ENCODE assay signal across 7 mouse cellular contexts in genomic region chr5:137532131-137532807, GRCm38 (mm10). TPM values are rescaled to one million over a fixed set of nuclear protein-coding genes. Genes with fewer than 3 reads are reported as not detected.
A peak's percentile ranks its signal among the peaks of the same experiment; 100 is the strongest.
DNase-seq lines count a peak whose midpoint lies in the region; ATAC-seq and TF ChIP-seq lines count a peak whose summit lies in the region.

No protein-coding gene starts in this region.

- peaks cover 5% of the 10 kb centered on the region; the same call in 1 of the 2 replicates for H3K4me1 ChIP-seq in lung, embryonic 14.5 days (ENCODE audit: insufficient read depth)
- H3K4me1 ChIP-seq in bone marrow, adult 2 months (ENCODE audit: control insufficient read depth, insufficient read depth, low read length), result no peaks in the 10 kb centered on the region; the same call in 1 of the 2 replicates
- peaks cover 8% of the 10 kb centered on the region; the same call in 1 of the 2 replicates for H3K4me1 ChIP-seq in embryonic fibroblast, embryonic 13.5 days (ENCODE audit: control insufficient read depth, insufficient read depth, low read length)
- H3K4me1 ChIP-seq in intestine, embryonic 15.5 days (replicated peaks), result peaks cover 23% of the 10 kb centered on the region
- peaks cover 35% of the 10 kb centered on the region for H3K4me1 ChIP-seq in midbrain, embryonic 12.5 days

- H3K4me3 ChIP-seq in lung, embryonic 14.5 days (ENCODE audit: low read depth, low read length), result peak overlapping the region; percentile 83
- peak overlapping the region; percentile 75 for H3K4me3 ChIP-seq in bone marrow, adult 2 months (replicated peaks; ENCODE audit: control insufficient read depth, low read depth, low read length)
- peak overlapping the region; percentile 97 for H3K4me3 ChIP-seq in embryonic fibroblast, embryonic 13.5 days (ENCODE audit: insufficient read depth, low read length)
- H3K4me3 ChIP-seq in intestine, embryonic 15.5 days (replicated peaks), result peak overlapping the region; percentile 87
- H3K4me3 ChIP-seq in midbrain, embryonic 12.5 days, result peak overlapping the region; percentile 93

- no peaks in the 10 kb centered on the region for H3K27me3 ChIP-seq in lung, embryonic 14.5 days (ENCODE audit: insufficient read depth, low read length)
- H3K27me3 ChIP-seq in intestine, embryonic 15.5 days (replicated peaks), result no peaks in the 10 kb centered on the region
- no peaks in the 10 kb centered on the region for H3K27me3 ChIP-seq in midbrain, embryonic 12.5 days

- H3K36me3 ChIP-seq in lung, embryonic 14.5 days (ENCODE audit: insufficient read depth), result peaks cover 33% of the 10 kb centered on the region
- H3K36me3 ChIP-seq in intestine, embryonic 15.5 days, result peaks cover 26% of the 10 kb centered on the region
- peaks cover 31% of the 10 kb centered on the region for H3K36me3 ChIP-seq in midbrain, embryonic 12.5 days

- TF ChIP-seq POLR2A in bone marrow, adult 2 months (IDR thresholded peaks at IDR 0.05; ENCODE audit: borderline replicate concordance, control insufficient read depth, low read depth, low read length), result no peak
- TF ChIP-seq POLR2A in embryonic fibroblast, embryonic 13.5 days (IDR thresholded peaks at IDR 0.05; ENCODE audit: low read depth, low read length), result peak; percentile 52; the same call in 1 of the 2 replicates

- TF ChIP-seq CTCF in lung, embryonic 14.5 days (IDR thresholded peaks at IDR 0.05; ENCODE audit: low read depth), result no peak
- TF ChIP-seq CTCF in bone marrow, adult 2 months (IDR thresholded peaks at IDR 0.05; ENCODE audit: control insufficient read depth, insufficient read depth, low read length), result no peak
- no peak for TF ChIP-seq CTCF in embryonic fibroblast, embryonic 13.5 days (IDR thresholded peaks at IDR 0.05; ENCODE audit: borderline replicate concordance, insufficient read depth, low read length)

- peak; percentile 49 for DNase-seq in lung, embryonic 14.5 days
- DNase-seq in lung, postnatal 14 days, result no peak
- DNase-seq in ovary, postnatal 10 days (ENCODE audit: low spot score), result no peak

- H3K27ac ChIP-seq in lung, embryonic 14.5 days (ENCODE audit: low read depth), result peak overlapping the region; percentile 92
- peak overlapping the region; percentile 80 for H3K27ac ChIP-seq in bone marrow, adult 2 months (ENCODE audit: control insufficient read depth, insufficient read depth, low read depth, low read length, poor library complexity)
- peak overlapping the region; percentile 97 for H3K27ac ChIP-seq in embryonic fibroblast, embryonic 13.5 days (ENCODE audit: insufficient read depth, low read length)
- peak overlapping the region; percentile 91 for H3K27ac ChIP-seq in intestine, embryonic 15.5 days
- H3K27ac ChIP-seq in midbrain, embryonic 12.5 days (replicated peaks), result peak overlapping the region; percentile 99

- ATAC-seq in lung, embryonic 14.5 days (ENCODE audit: insufficient read depth), result no peak
- ATAC-seq in intestine, embryonic 15.5 days, result peak; percentile 8; the same call in 1 of the 2 replicates
- ATAC-seq in midbrain, embryonic 12.5 days (ENCODE audit: low FRiP score, low read depth), result no peak; the same call in 1 of the 2 replicates

- peak overlapping the region; percentile 82 for H3K9ac ChIP-seq in lung, embryonic 14.5 days
- peak overlapping the region; percentile 77 for H3K9ac ChIP-seq in intestine, embryonic 15.5 days
- H3K9ac ChIP-seq in midbrain, embryonic 12.5 days (replicated peaks), result peak overlapping the region; percentile 97

- peak overlapping the region; percentile 96 for H3K4me2 ChIP-seq in lung, embryonic 14.5 days
- peak overlapping the region; percentile 78 for H3K4me2 ChIP-seq in intestine, embryonic 15.5 days (replicated peaks)
- H3K4me2 ChIP-seq in midbrain, embryonic 12.5 days (replicated peaks), result peak overlapping the region; percentile 89

- 0% methylated on average over 19 of the region's 19 CpGs for WGBS in lung, embryonic 14.5 days
- WGBS in bone marrow, adult 2 months, result under 1% methylated on average over 19 of the region's 19 CpGs
- WGBS in intestine, embryonic 15.5 days, result under 1% methylated on average over 19 of the region's 19 CpGs
- WGBS in midbrain, embryonic 12.5 days, result under 1% methylated on average over 19 of the region's 19 CpGs

- H3K9me3 ChIP-seq in lung, embryonic 14.5 days (ENCODE audit: low read depth, low read length), result no peaks in the 10 kb centered on the region
- no peaks in the 10 kb centered on the region for H3K9me3 ChIP-seq in intestine, embryonic 15.5 days
- no peaks in the 10 kb centered on the region for H3K9me3 ChIP-seq in midbrain, embryonic 12.5 days

RNA-seq across cellular contexts. Expression of gene Epo, which starts 0.8 kb away (rescaled TPM):
- 0.37 and 0.38 TPM in 2 replicates for polyA plus RNA-seq in lung, embryonic 14.5 days (2014; fragmentation: Nextera tagmentation; extraction: Ambion mirVana)
- not detected in 2 replicates for polyA plus RNA-seq in bone marrow, adult 2 months (2011; ENCODE audit: insufficient read depth, insufficient read length, low replicate concordance, missing spikeins)
- polyA plus RNA-seq in embryonic fibroblast, embryonic 13.5 days (2011; ENCODE audit: insufficient read length, low read depth, missing spikeins), result not detected in 2 replicates
- 0.42 and 0.63 TPM in 2 replicates for polyA plus RNA-seq in intestine, embryonic 15.5 days (2015; fragmentation: Nextera tagmentation; extraction: Ambion mirVana)
- polyA plus RNA-seq in midbrain, embryonic 12.5 days (2016; fragmentation: Nextera tagmentation; extraction: Ambion mirVana), result 0.34 TPM in 1 of 2 replicates, not detected in the other

RNA-seq across cellular contexts. Expression of gene Gnb2, which starts 1.0 kb away (rescaled TPM):
- polyA plus RNA-seq in lung, embryonic 14.5 days (2014; fragmentation: Nextera tagmentation; extraction: Ambion mirVana), result 411 and 440 TPM in 2 replicates
- polyA plus RNA-seq in bone marrow, adult 2 months (2011; ENCODE audit: insufficient read depth, insufficient read length, low replicate concordance, missing spikeins), result 294 and 476 TPM in 2 replicates
- polyA plus RNA-seq in embryonic fibroblast, embryonic 13.5 days (2011; ENCODE audit: insufficient read length, low read depth, missing spikeins), result 358 and 390 TPM in 2 replicates
- polyA plus RNA-seq in intestine, embryonic 15.5 days (2015; fragmentation: Nextera tagmentation; extraction: Ambion mirVana), result 341 and 386 TPM in 2 replicates
- 464 and 467 TPM in 2 replicates for polyA plus RNA-seq in midbrain, embryonic 12.5 days (2016; fragmentation: Nextera tagmentation; extraction: Ambion mirVana)

RNA-seq across cellular contexts. Expression of gene Gigyf1, which starts 13.9 kb away (rescaled TPM):
- 11.1 and 11.6 TPM in 2 replicates for polyA plus RNA-seq in lung, embryonic 14.5 days (2014; fragmentation: Nextera tagmentation; extraction: Ambion mirVana)
- 57.6 and 80.1 TPM in 2 replicates for polyA plus RNA-seq in bone marrow, adult 2 months (2011; ENCODE audit: insufficient read depth, insufficient read length, low replicate concordance, missing spikeins)
- polyA plus RNA-seq in embryonic fibroblast, embryonic 13.5 days (2011; ENCODE audit: insufficient read length, low read depth, missing spikeins), result 12.1 and 17.7 TPM in 2 replicates
- 8.4 and 10.4 TPM in 2 replicates for polyA plus RNA-seq in intestine, embryonic 15.5 days (2015; fragmentation: Nextera tagmentation; extraction: Ambion mirVana)
- polyA plus RNA-seq in midbrain, embryonic 12.5 days (2016; fragmentation: Nextera tagmentation; extraction: Ambion mirVana), result 20.5 and 21.1 TPM in 2 replicates

RNA-seq across cellular contexts. Expression of gene Actl6b, which starts 21.0 kb away (rescaled TPM):
- 0.26 TPM in 1 of 2 replicates, not detected in the other for polyA plus RNA-seq in lung, embryonic 14.5 days (2014; fragmentation: Nextera tagmentation; extraction: Ambion mirVana)
- polyA plus RNA-seq in bone marrow, adult 2 months (2011; ENCODE audit: insufficient read depth, insufficient read length, low replicate concordance, missing spikeins), result not detected in 2 replicates
- not detected in 2 replicates for polyA plus RNA-seq in embryonic fibroblast, embryonic 13.5 days (2011; ENCODE audit: insufficient read length, low read depth, missing spikeins)
- 4.5 and 6.0 TPM in 2 replicates for polyA plus RNA-seq in intestine, embryonic 15.5 days (2015; fragmentation: Nextera tagmentation; extraction: Ambion mirVana)
- 89.4 and 93.1 TPM in 2 replicates for polyA plus RNA-seq in midbrain, embryonic 12.5 days (2016; fragmentation: Nextera tagmentation; extraction: Ambion mirVana)

RNA-seq across cellular contexts. Expression of gene Pop7, which starts 30.0 kb away (rescaled TPM):
- polyA plus RNA-seq in lung, embryonic 14.5 days (2014; fragmentation: Nextera tagmentation; extraction: Ambion mirVana), result 54.3 and 58.4 TPM in 2 replicates
- 22.1 and 32.2 TPM in 2 replicates for polyA plus RNA-seq in bone marrow, adult 2 months (2011; ENCODE audit: insufficient read depth, insufficient read length, low replicate concordance, missing spikeins)
- 14.6 and 16.8 TPM in 2 replicates for polyA plus RNA-seq in embryonic fibroblast, embryonic 13.5 days (2011; ENCODE audit: insufficient read length, low read depth, missing spikeins)
- 60.4 and 64.2 TPM in 2 replicates for polyA plus RNA-seq in intestine, embryonic 15.5 days (2015; fragmentation: Nextera tagmentation; extraction: Ambion mirVana)
- polyA plus RNA-seq in midbrain, embryonic 12.5 days (2016; fragmentation: Nextera tagmentation; extraction: Ambion mirVana), result 58.0 and 58.1 TPM in 2 replicates
